Mouse (Mus musculus): ENCODE data around the gene Eri3. TPM values are rescaled to one million over a fixed set of nuclear protein-coding genes. Genes with fewer than 3 reads are reported as not detected.
A peak's percentile ranks its signal among the peaks of the same experiment; 100 is the strongest.

Gene Eri3
- total and polyA plus RNA-seq, 3 experiments: 82.0 to 90.4 (median 82.2) TPM

DNA sequence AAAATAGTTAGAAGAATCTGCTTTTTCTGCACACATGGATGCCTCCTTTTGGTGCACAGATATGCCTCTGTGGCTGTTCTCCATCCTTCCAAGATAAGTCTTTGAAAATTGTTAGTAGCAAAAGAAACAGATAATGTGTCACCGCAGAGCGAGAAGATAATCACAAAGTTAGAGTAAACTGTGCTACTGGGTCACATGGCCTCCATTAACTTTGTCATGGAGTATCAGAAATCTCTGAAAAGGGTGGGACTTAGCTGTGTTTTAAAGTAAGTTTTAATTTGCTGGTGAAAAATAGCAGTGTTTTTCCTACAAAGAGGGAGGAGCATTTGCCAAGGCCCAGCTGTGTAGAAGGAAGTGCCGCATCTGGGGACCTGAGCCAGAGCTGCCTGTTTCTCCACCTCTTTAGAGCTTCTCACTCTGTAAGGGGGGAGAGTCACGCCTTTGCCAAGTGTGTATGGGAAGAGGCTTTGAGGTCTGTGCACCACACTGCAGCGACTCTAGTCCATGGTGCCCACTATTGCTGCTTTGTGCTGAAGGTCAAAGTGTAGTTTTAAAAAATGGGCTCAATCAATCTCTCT, 7.0 kb downstream of the Eri3 start:
- Histone ChIP-seq H3K36me3 (ENCODE audit: control insufficient read depth, insufficient read depth, low read length) (no peaks in the 10 kb centered on the region), H3K9ac (ENCODE audit: low read depth, low read length) (no peak overlapping the region), H3K4me3 (no peak overlapping the region), H3K27ac (no peak overlapping the region), H3K79me2 (replicated peaks; ENCODE audit: control insufficient read depth, insufficient read depth, low read length) (peaks cover 3% of the 10 kb centered on the region), H3K4me1 (ENCODE audit: control insufficient read depth, insufficient read depth, low read length) (peaks cover 3% of the 10 kb centered on the region), H3K27me3 (ENCODE audit: control insufficient read depth, insufficient read depth, low read length) (no peaks in the 10 kb centered on the region)
- WGBS: 55% methylated on average over 5 of the region's 5 CpGs
- no peak for TF ChIP-seq POLR2A (IDR thresholded peaks at IDR 0.05; ENCODE audit: insufficient read depth, low read depth, low read length)
- no peak for TF ChIP-seq EP300 (IDR thresholded peaks at IDR 0.05; ENCODE audit: insufficient read depth, low read depth, low read length)
- TF ChIP-seq CTCF (IDR thresholded peaks at IDR 0.05): no peak
- DNase-seq: peak in 1 of 2 experiments; percentile 20
- intact Hi-C loops (cut with DNase I): no loop called here

GRCm38 (mm10) chr4:117563967-117564366, 13.8 kb downstream of the Eri3 start:
- H3K27me3 ChIP-seq (ENCODE audit: control insufficient read depth, insufficient read depth, low read length): no peaks in the 10 kb centered on the region
- no peak for TF ChIP-seq EP300 (IDR thresholded peaks at IDR 0.05; ENCODE audit: insufficient read depth, low read depth, low read length)
- no peak for TF ChIP-seq POLR2A (IDR thresholded peaks at IDR 0.05; ENCODE audit: insufficient read depth, low read depth, low read length)
- TF ChIP-seq CTCF (IDR thresholded peaks at IDR 0.05): no peak
- no peak for DNase-seq
- 36% methylated on average over 9 of the region's 9 CpGs for WGBS
- 0 out of 2 replicates have a peak, but pooled peaks cover 1% of the 10 kb centered on the region for H3K79me2 ChIP-seq (replicated peaks; ENCODE audit: control insufficient read depth, insufficient read depth, low read length)
- peaks cover 3% of the 10 kb centered on the region; the same call in 1 of the 2 replicates for H3K4me1 ChIP-seq (ENCODE audit: control insufficient read depth, insufficient read depth, low read length)
- H3K9ac ChIP-seq (ENCODE audit: low read depth, low read length): no peak overlapping the region
- intact Hi-C loops (cut with DNase I): no loop called here
- H3K27ac ChIP-seq: no peak overlapping the region
- H3K4me3 ChIP-seq: no peak overlapping the region
- H3K36me3 ChIP-seq (ENCODE audit: control insufficient read depth, insufficient read depth, low read length): no peaks in the 10 kb centered on the region; the same call in none of the 2 replicates

GRCm38 (mm10) chr4:117568846-117569245, 18.7 kb downstream of the Eri3 start:
- H3K9ac ChIP-seq (ENCODE audit: low read depth, low read length): no peak overlapping the region
- WGBS: 76% methylated on average over 2 of the region's 2 CpGs
- H3K4me3 ChIP-seq: no peak overlapping the region
- no peak for DNase-seq
- TF ChIP-seq POLR2A (IDR thresholded peaks at IDR 0.05; ENCODE audit: insufficient read depth, low read depth, low read length): no peak
- TF ChIP-seq CTCF (IDR thresholded peaks at IDR 0.05): no peak
- TF ChIP-seq EP300 (IDR thresholded peaks at IDR 0.05; ENCODE audit: insufficient read depth, low read depth, low read length): no peak
- no peaks in the 10 kb centered on the region for H3K79me2 ChIP-seq (replicated peaks; ENCODE audit: control insufficient read depth, insufficient read depth, low read length)
- peaks cover 7% of the 10 kb centered on the region for H3K4me1 ChIP-seq (ENCODE audit: control insufficient read depth, insufficient read depth, low read length)
- H3K27ac ChIP-seq: no peak overlapping the region
- H3K27me3 ChIP-seq (ENCODE audit: control insufficient read depth, insufficient read depth, low read length): no peaks in the 10 kb centered on the region
- H3K36me3 ChIP-seq (ENCODE audit: control insufficient read depth, insufficient read depth, low read length): no peaks in the 10 kb centered on the region; the same call in none of the 2 replicates
- intact Hi-C loops (cut with DNase I): no loop called here

- no peaks in the 10 kb centered on the region for H3K79me2 ChIP-seq (replicated peaks; ENCODE audit: control insufficient read depth, insufficient read depth, low read length)
- peaks cover 5% of the 10 kb centered on the region; the same call in 1 of the 2 replicates for H3K4me1 ChIP-seq (ENCODE audit: control insufficient read depth, insufficient read depth, low read length)
- H3K9ac ChIP-seq (ENCODE audit: low read depth, low read length): no peak overlapping the region
- no peaks in the 10 kb centered on the region for H3K36me3 ChIP-seq (ENCODE audit: control insufficient read depth, insufficient read depth, low read length)
- intact Hi-C loops (cut with DNase I): no loop called here
- no peak overlapping the region for H3K27ac ChIP-seq
- TF ChIP-seq CTCF (IDR thresholded peaks at IDR 0.05): no peak
- no peak for TF ChIP-seq EP300 (IDR thresholded peaks at IDR 0.05; ENCODE audit: insufficient read depth, low read depth, low read length)
- TF ChIP-seq POLR2A (IDR thresholded peaks at IDR 0.05; ENCODE audit: insufficient read depth, low read depth, low read length): no peak
- H3K27me3 ChIP-seq (ENCODE audit: control insufficient read depth, insufficient read depth, low read length): no peaks in the 10 kb centered on the region
- no peak overlapping the region for H3K4me3 ChIP-seq
- WGBS: 49% methylated on average over 5 of the region's 5 CpGs
- peak in 1 of 2 experiments; percentile 37 for DNase-seq
Observed at GRCm38 (mm10) chr4:117570964-117571363, 20.8 kb downstream of the Eri3 start.

- Histone ChIP-seq H3K4me1 (ENCODE audit: control insufficient read depth, insufficient read depth, low read length) (peaks cover 3% of the 10 kb centered on the region), H3K27me3 (ENCODE audit: control insufficient read depth, insufficient read depth, low read length) (no peaks in the 10 kb centered on the region), H3K4me3 (no peak overlapping the region), H3K79me2 (replicated peaks; ENCODE audit: control insufficient read depth, insufficient read depth, low read length) (no peaks in the 10 kb centered on the region), H3K36me3 (ENCODE audit: control insufficient read depth, insufficient read depth, low read length) (no peaks in the 10 kb centered on the region), H3K9ac (ENCODE audit: low read depth, low read length) (no peak overlapping the region), H3K27ac (no peak overlapping the region)
- DNase-seq: no peak
- WGBS: 74% methylated on average over 1 of the region's 1 CpGs
- TF ChIP-seq EP300 (IDR thresholded peaks at IDR 0.05; ENCODE audit: insufficient read depth, low read depth, low read length): no peak
- TF ChIP-seq CTCF (IDR thresholded peaks at IDR 0.05): no peak
- TF ChIP-seq POLR2A (IDR thresholded peaks at IDR 0.05; ENCODE audit: insufficient read depth, low read depth, low read length): no peak
- intact Hi-C loops (cut with DNase I): no loop called here
Observed at GRCm38 (mm10) chr4:117577579-117577978, 27.4 kb downstream of the Eri3 start.

GRCm38 (mm10) chr4:117581626-117582025, 31.5 kb downstream of the Eri3 start:
- no peak overlapping the region for H3K27ac ChIP-seq
- 92% methylated on average over 9 of the region's 9 CpGs for WGBS
- intact Hi-C loops (cut with DNase I): no loop called here

More at GRCm38 (mm10) chr4:117581626-117582025, 31.5 kb downstream of the Eri3 start:
- Histone ChIP-seq H3K9ac (ENCODE audit: low read depth, low read length) (no peak overlapping the region), H3K79me2 (replicated peaks; ENCODE audit: control insufficient read depth, insufficient read depth, low read length) (no peaks in the 10 kb centered on the region), H3K36me3 (ENCODE audit: control insufficient read depth, insufficient read depth, low read length) (no peaks in the 10 kb centered on the region), H3K4me3 (no peak overlapping the region), H3K27me3 (ENCODE audit: control insufficient read depth, insufficient read depth, low read length) (no peaks in the 10 kb centered on the region), H3K4me1 (ENCODE audit: control insufficient read depth, insufficient read depth, low read length) (peaks cover 3% of the 10 kb centered on the region)
- DNase-seq: no peak
- TF ChIP-seq CTCF (IDR thresholded peaks at IDR 0.05): no peak
- TF ChIP-seq EP300 (IDR thresholded peaks at IDR 0.05; ENCODE audit: insufficient read depth, low read depth, low read length): no peak
- TF ChIP-seq POLR2A (IDR thresholded peaks at IDR 0.05; ENCODE audit: insufficient read depth, low read depth, low read length): no peak

All from heart, adult 2 months (tissue).